Mouse (Mus musculus) limb, embryonic 11.5 days (tissue): ENCODE data around the gene Tram2. TPM values are rescaled to one million over a fixed set of nuclear protein-coding genes. Genes with fewer than 3 reads are reported as not detected.

Experiments
- ATAC-seq: fragments of 200-750 bp; cut with Nextera tagmentation; 2 replicates; pipeline ENCODE4 v1.8.0; 2017; ENCODE audit warnings: low read depth; ENCODE audit not compliant: insufficient number of reproducible peaks, low FRiP score, low TSS enrichment
- DNase-seq: peaks from one replicate; pipeline ENCODE4 v3.0.0-alpha.2; 2015; ENCODE audit warnings: low spot score
- H3K27ac ChIP-seq: fragments of 300-500 bp; sonication (generic); replicated peaks from 2 replicates; pipeline ENCODE4 v1.5.1; 2014; ENCODE audit warnings: low read depth, mild to moderate bottlenecking, low read length
- H3K27me3 ChIP-seq: fragments of 300-500 bp; sonication (generic); 2 replicates; pipeline ENCODE4 v1.6.1; 2014; ENCODE audit warnings: mild to moderate bottlenecking, low read length, mixed read lengths; ENCODE audit not compliant: control insufficient read depth, insufficient read depth
- H3K36me3 ChIP-seq: fragments of 300-500 bp; sonication (generic); 2 replicates; pipeline ENCODE4 v1.6.1; 2014; ENCODE audit warnings: mild to moderate bottlenecking, low read length, moderate library complexity, mixed read lengths; ENCODE audit not compliant: control insufficient read depth, insufficient read depth
- H3K4me1 ChIP-seq: fragments of 300-500 bp; sonication (generic); 2 replicates; pipeline ENCODE4 v1.6.1; 2014; ENCODE audit warnings: low read length, mixed read lengths; ENCODE audit not compliant: control insufficient read depth, insufficient read depth
- H3K4me2 ChIP-seq: fragments of 300-500 bp; sonication (generic); 2 replicates; pipeline ENCODE4 v1.6.1; 2014; ENCODE audit warnings: low read depth, mild to moderate bottlenecking, moderate library complexity; ENCODE audit not compliant: severe bottlenecking
- H3K4me3 ChIP-seq: fragments of 300-500 bp; sonication (generic); 2 replicates; pipeline ENCODE4 v1.5.1; 2014; ENCODE audit warnings: low read depth, low read length
- H3K9ac ChIP-seq: fragments of 300-500 bp; sonication (generic); 2 replicates; pipeline ENCODE4 v1.6.1; 2014; ENCODE audit warnings: mild to moderate bottlenecking, low read length
- H3K9me3 ChIP-seq: fragments of 300-500 bp; sonication (generic); 2 replicates; pipeline ENCODE4 v1.6.1; 2016; ENCODE audit warnings: low read length; ENCODE audit not compliant: control insufficient read depth
- WGBS: fragments of 180-500 bp; shearing (Covaris S2); extraction: QIAGEN DNeasy Blood & Tissue Kit; methylation state at CpG from one replicate; pipeline ENCODE4 v1.1.7; 2014; 5-methylcytosine and 5-hydroxymethylcytosine counted together
- polyA plus RNA-seq: library from polyadenylated mRNA; unstranded; fragments of >200 nt; fragmentation: Nextera tagmentation; extraction: Ambion mirVana; gene quantifications from 2 replicates; pipeline ENCODE4 v1.2.1, GENCODE M21; 2014

Tram2 gene
- polyA plus RNA-seq, 1 experiment from 2014 or later, result 8.6 TPM

- Histone ChIP-seq H3K4me1 (no peaks in the 10 kb centered on the region), H3K4me2 (no peak overlapping the region), H3K9me3 (no peaks in the 10 kb centered on the region), H3K36me3 (no peaks in the 10 kb centered on the region), H3K27me3 (no peaks in the 10 kb centered on the region), H3K27ac (no peak overlapping the region), H3K9ac (no peak overlapping the region), H3K4me3 (no peak overlapping the region)
- ATAC-seq (no peak), DNase-seq (no peak)
- WGBS, result 74% methylated on average over 10 of the region's 10 CpGs
Observed at GRCm38 (mm10) chr1:20986378-20987056, 92.5 kb downstream of the Tram2 start.

DNA sequence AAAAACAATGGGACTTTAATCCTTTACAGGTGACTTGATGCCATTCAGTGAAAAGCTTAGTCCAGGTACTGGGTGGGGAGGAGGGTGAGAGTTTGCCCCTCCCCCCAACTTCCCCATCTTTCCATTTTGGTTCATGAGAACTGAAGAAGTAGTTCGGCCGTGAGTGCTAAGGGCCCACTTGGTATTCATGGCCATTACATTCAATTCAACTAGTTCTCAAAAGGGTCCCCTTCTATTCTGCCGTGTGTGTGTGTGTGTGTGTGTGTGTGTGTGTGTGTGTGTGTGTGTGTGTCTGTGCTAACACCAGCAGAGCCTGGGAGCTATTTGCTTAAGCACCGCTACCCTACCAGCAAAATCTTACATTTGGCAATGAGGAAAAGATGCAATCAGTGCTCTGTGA lies 94.4 kb downstream of the Tram2 start:
- no peaks in the 10 kb centered on the region for H3K4me1 ChIP-seq
- no peak overlapping the region for H3K4me2 ChIP-seq
- no peak overlapping the region for H3K9ac ChIP-seq
- no peak overlapping the region for H3K4me3 ChIP-seq
- no peak for ATAC-seq
- no peak for DNase-seq
- H3K27me3 ChIP-seq, result no peaks in the 10 kb centered on the region
- WGBS, result 81% methylated on average over 4 of the region's 4 CpGs
- no peak overlapping the region for H3K27ac ChIP-seq
- H3K9me3 ChIP-seq, result no peaks in the 10 kb centered on the region
- no peaks in the 10 kb centered on the region for H3K36me3 ChIP-seq

DNA sequence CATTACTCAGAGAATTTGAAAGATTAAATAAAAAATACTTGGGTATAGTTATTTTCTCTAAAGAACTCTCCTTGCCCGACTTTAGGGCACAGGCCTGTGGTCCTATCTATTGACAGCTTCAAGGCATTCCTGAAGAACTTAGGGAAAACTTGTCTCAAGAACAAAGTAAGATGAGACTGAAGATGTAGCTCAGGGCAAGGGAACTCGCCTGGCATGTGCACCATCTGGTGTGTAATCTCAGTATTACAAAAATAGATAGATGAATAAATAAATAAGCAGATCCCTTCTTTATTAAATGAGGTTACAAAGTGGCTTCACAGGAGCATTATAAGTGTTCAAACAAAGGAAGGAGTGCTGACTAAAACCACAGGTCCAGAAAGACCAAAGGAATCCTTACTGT lies 94.9 kb downstream of the Tram2 start:
- 82% methylated on average over 2 of the region's 2 CpGs for WGBS
- no peaks in the 10 kb centered on the region for H3K36me3 ChIP-seq
- H3K4me2 ChIP-seq, result no peak overlapping the region
- H3K27ac ChIP-seq, result no peak overlapping the region
- DNase-seq, result no peak
- H3K9me3 ChIP-seq, result no peaks in the 10 kb centered on the region
- no peak for ATAC-seq
- no peak overlapping the region for H3K9ac ChIP-seq
- no peak overlapping the region for H3K4me3 ChIP-seq
- H3K4me1 ChIP-seq, result no peaks in the 10 kb centered on the region
- no peaks in the 10 kb centered on the region for H3K27me3 ChIP-seq

DNA sequence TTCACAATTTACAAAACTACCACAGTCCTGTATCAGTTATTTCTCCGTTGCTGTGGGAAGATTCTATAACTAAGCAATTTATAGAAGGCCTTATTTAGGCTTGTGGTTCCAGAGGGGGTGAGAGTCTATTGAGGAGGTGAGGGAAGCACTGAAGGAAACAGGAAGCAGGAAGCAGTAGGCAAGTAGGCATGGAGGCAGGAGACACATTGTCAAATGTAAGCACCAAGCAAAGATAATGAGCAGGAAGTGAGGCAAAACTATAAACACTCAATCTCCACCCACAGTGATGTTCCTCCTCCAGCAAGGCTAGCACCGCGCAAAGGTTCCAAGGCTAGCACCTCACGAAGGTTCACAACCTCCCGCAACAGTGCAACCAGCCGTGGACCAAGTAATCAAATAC lies 97.3 kb downstream of the Tram2 start:
- ATAC-seq (no peak), DNase-seq (no peak)
- Histone ChIP-seq H3K27ac (no peak overlapping the region), H3K27me3 (no peaks in the 10 kb centered on the region), H3K36me3 (no peaks in the 10 kb centered on the region), H3K4me1 (no peaks in the 10 kb centered on the region), H3K4me2 (no peak overlapping the region), H3K9me3 (no peaks in the 10 kb centered on the region), H3K9ac (no peak overlapping the region), H3K4me3 (no peak overlapping the region)
- 96% methylated on average over 6 of the region's 6 CpGs for WGBS

DNA sequence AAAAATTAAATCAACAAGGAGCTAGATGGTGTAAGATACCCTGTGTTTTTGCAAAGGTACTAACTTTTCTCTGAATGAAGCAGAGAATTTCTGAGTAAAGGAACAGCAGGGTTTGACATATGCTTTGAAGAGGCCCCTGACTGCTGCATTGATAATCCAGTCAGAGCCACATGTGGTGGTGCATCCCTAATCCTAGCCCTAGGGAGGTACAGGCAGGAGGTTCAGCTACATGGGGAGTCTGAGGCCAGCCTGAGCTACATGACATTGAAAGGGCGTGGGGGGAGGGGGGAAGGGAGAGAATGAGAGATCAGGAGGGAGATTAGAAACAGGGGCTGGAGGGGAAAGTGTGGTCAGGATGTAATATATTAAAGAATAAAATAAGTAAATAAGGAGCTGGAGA lies 98.5 kb downstream of the Tram2 start:
- Histone ChIP-seq H3K9me3 (no peaks in the 10 kb centered on the region), H3K27ac (no peak overlapping the region), H3K36me3 (no peaks in the 10 kb centered on the region), H3K4me3 (no peak overlapping the region), H3K4me2 (no peak overlapping the region), H3K4me1 (no peaks in the 10 kb centered on the region), H3K27me3 (no peaks in the 10 kb centered on the region), H3K9ac (no peak overlapping the region)
- 64% methylated on average over 1 of the region's 1 CpGs for WGBS
- ATAC-seq (no peak), DNase-seq (no peak)

- no peaks in the 10 kb centered on the region for H3K36me3 ChIP-seq
- H3K4me2 ChIP-seq, result no peak overlapping the region
- DNase-seq (no peak), ATAC-seq (no peak)
- no peaks in the 10 kb centered on the region for H3K4me1 ChIP-seq
- no peak overlapping the region for H3K4me3 ChIP-seq
- H3K9ac ChIP-seq, result no peak overlapping the region
- H3K27me3 ChIP-seq, result no peaks in the 10 kb centered on the region
- WGBS, result 70% methylated on average over 9 of the region's 9 CpGs
- no peak overlapping the region for H3K27ac ChIP-seq
- H3K9me3 ChIP-seq, result no peaks in the 10 kb centered on the region
Observed at GRCm38 (mm10) chr1:20974341-20975135, 104.5 kb downstream of the Tram2 start.

DNA sequence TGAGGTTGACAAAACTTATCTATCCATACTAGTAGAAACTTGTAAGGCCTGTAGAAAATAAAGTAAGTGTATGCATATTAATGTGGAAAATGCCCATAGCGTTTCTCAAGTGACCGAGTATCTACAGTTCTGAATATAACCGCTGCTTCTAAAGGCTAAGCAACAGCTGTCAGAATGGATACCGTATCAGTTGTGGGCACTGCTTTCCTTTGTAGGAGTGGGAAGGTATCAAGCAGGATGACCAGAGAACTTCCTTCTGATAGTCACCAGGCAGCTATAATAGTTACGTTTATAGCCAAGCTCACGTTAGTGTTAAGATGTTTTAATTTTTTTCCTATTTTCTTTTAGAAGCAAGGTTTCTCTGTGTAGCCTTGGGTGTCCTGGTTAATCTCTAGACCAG lies 105.6 kb downstream of the Tram2 start:
- Histone ChIP-seq H3K36me3 (no peaks in the 10 kb centered on the region), H3K27me3 (no peaks in the 10 kb centered on the region), H3K4me1 (no peaks in the 10 kb centered on the region), H3K9me3 (no peaks in the 10 kb centered on the region), H3K9ac (no peak overlapping the region), H3K4me3 (no peak overlapping the region), H3K27ac (no peak overlapping the region), H3K4me2 (no peak overlapping the region)
- ATAC-seq (no peak), DNase-seq (no peak)
- WGBS, result 95% methylated on average over 6 of the region's 6 CpGs

DNA sequence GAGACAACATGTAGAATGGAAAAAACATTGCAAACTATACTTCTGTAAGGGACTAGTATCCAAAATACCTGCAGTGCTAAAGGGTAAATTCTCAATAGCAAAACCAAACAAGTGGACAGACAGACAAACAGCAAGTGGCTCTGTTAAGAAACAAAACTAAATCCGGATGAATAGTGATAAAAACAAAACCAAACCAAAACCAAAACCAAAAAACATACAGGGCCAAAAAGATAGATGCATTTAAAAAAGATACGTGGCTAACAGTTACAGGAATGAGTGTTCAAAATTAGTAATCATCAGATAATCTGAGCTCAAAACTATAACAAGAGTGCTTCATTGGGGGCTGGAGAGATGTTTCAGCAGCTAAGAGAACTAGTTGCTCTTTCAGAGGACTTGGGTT lies 109.4 kb downstream of the Tram2 start:
- Histone ChIP-seq H3K4me3 (no peak overlapping the region), H3K27ac (no peak overlapping the region), H3K27me3 (no peaks in the 10 kb centered on the region), H3K9ac (no peak overlapping the region), H3K4me1 (no peaks in the 10 kb centered on the region), H3K4me2 (no peak overlapping the region), H3K36me3 (no peaks in the 10 kb centered on the region), H3K9me3 (no peaks in the 10 kb centered on the region)
- ATAC-seq, result no peak
- WGBS, result 78% methylated on average over 2 of the region's 2 CpGs
- DNase-seq, result no peak
